ENCODE assay signal across 25 mouse cellular contexts in genomic region chr3:115649338-115650117, GRCm38 (mm10).
DNase-seq lines count a peak whose midpoint lies in the region; ATAC-seq and TF ChIP-seq lines count a peak whose summit lies in the region.
"Had no signal": no experiment of that assay in that cellular context is flagged by ENCODE, and none has a peak within 500 bp of the region (broad histone marks: within the 10 kb centered on the region; RNA-seq: fewer than 3 reads in every experiment).

No protein-coding gene starts in this region.

- H3K4me3 ChIP-seq in embryonic facial prominence, embryonic 13.5 days: no peak overlapping the region
- H3K4me3 ChIP-seq in embryonic facial prominence, embryonic 10.5 days: no peak overlapping the region
- no peak overlapping the region for H3K4me3 ChIP-seq in lung, embryonic 15.5 days
- no peak overlapping the region for H3K4me3 ChIP-seq in limb, embryonic 13.5 days
- no peak overlapping the region for H3K4me3 ChIP-seq in myocyte
- H3K4me3 ChIP-seq: heart, embryonic 12.5 days; hindbrain, embryonic 15.5 days; kidney, embryonic 15.5 days; megakaryocyte, embryonic 14.5 days; neural tube, embryonic 15.5 days had no signal

- no peak for TF ChIP-seq POLR2A in myocyte (IDR thresholded peaks at IDR 0.05; ENCODE audit: insufficient read length, low read depth)

- H3K4me2 ChIP-seq in embryonic facial prominence, embryonic 13.5 days: no peak overlapping the region; the same call in 1 of the 2 replicates
- H3K4me2 ChIP-seq in lung, embryonic 15.5 days: no peak overlapping the region
- no peak overlapping the region for H3K4me2 ChIP-seq in limb, embryonic 13.5 days (replicated peaks)
- peak overlapping the region; percentile 57 for H3K4me2 ChIP-seq in myocyte (ENCODE audit: low read depth)
- H3K4me2 ChIP-seq: heart, embryonic 12.5 days; hindbrain, embryonic 15.5 days; kidney, embryonic 15.5 days; neural tube, embryonic 15.5 days had no signal

- H3K27me3 ChIP-seq in embryonic facial prominence, embryonic 13.5 days: no peaks in the 10 kb centered on the region
- H3K27me3 ChIP-seq in embryonic facial prominence, embryonic 10.5 days (replicated peaks; ENCODE audit: low read depth, poor library complexity, severe bottlenecking): no peaks in the 10 kb centered on the region
- no peaks in the 10 kb centered on the region for H3K27me3 ChIP-seq in lung, embryonic 15.5 days
- H3K27me3 ChIP-seq in limb, embryonic 13.5 days: no peaks in the 10 kb centered on the region
- H3K27me3 ChIP-seq in myocyte (ENCODE audit: control insufficient read depth, insufficient read depth, insufficient read length): no peaks in the 10 kb centered on the region
- H3K27me3 ChIP-seq: heart, embryonic 12.5 days; hindbrain, embryonic 15.5 days; kidney, embryonic 15.5 days; megakaryocyte, embryonic 14.5 days; neural tube, embryonic 15.5 days had no signal

- H3K9ac ChIP-seq in embryonic facial prominence, embryonic 13.5 days: no peak overlapping the region
- no peak overlapping the region for H3K9ac ChIP-seq in lung, embryonic 15.5 days
- no peak overlapping the region for H3K9ac ChIP-seq in limb, embryonic 13.5 days
- H3K9ac ChIP-seq: forebrain, postnatal 0 days; heart, embryonic 12.5 days; hindbrain, embryonic 15.5 days; kidney, embryonic 15.5 days; liver, embryonic 14.5 days; neural tube, embryonic 15.5 days had no signal

- no peak overlapping the region for H3K27ac ChIP-seq in embryonic facial prominence, embryonic 13.5 days
- no peak overlapping the region for H3K27ac ChIP-seq in embryonic facial prominence, embryonic 10.5 days (replicated peaks)
- no peak overlapping the region for H3K27ac ChIP-seq in lung, embryonic 15.5 days
- no peak overlapping the region for H3K27ac ChIP-seq in limb, embryonic 13.5 days
- H3K27ac ChIP-seq: hindbrain, embryonic 15.5 days; kidney, embryonic 15.5 days; liver, embryonic 14.5 days; neural tube, embryonic 15.5 days had no signal

- no peak for DNase-seq in embryonic facial prominence, embryonic 10.5 days (ENCODE audit: low spot score)
- DNase-seq in lung, adult 18-20 months: no peak
- DNase-seq in natural killer cell, adult 2 months (ENCODE audit: low spot score in 2 of 2): no peak
- DNase-seq in gastrocnemius, postnatal 4 days (ENCODE audit: low spot score in 2 of 2): no peak
- DNase-seq: cerebellum, adult 2 months; forebrain, postnatal 0 days; gastrocnemius, postnatal 36 days; heart, postnatal 36 days; left cerebral cortex, postnatal 4 days; midbrain, embryonic 14.5 days; right cerebral cortex, postnatal 14 days; spleen, adult 18-20 months; thymus, postnatal 36 days had no signal

- WGBS in embryonic facial prominence, embryonic 13.5 days: 24% methylated on average over 3 of the region's 3 CpGs
- 63% methylated on average over 3 of the region's 3 CpGs for WGBS in embryonic facial prominence, embryonic 10.5 days
- 43% methylated on average over 3 of the region's 3 CpGs for WGBS in lung, embryonic 15.5 days
- WGBS in limb, embryonic 13.5 days: 41% methylated on average over 3 of the region's 3 CpGs

- H3K4me1 ChIP-seq in embryonic facial prominence, embryonic 13.5 days: peaks cover 5% of the 10 kb centered on the region; the same call in 1 of the 2 replicates
- peaks cover 9% of the 10 kb centered on the region for H3K4me1 ChIP-seq in embryonic facial prominence, embryonic 10.5 days
- H3K4me1 ChIP-seq in lung, embryonic 15.5 days: no peaks in the 10 kb centered on the region
- H3K4me1 ChIP-seq in limb, embryonic 13.5 days: no peaks in the 10 kb centered on the region; the same call in 1 of the 2 replicates
- H3K4me1 ChIP-seq: hindbrain, embryonic 15.5 days had no signal

- H3K79me2 ChIP-seq in myocyte (ENCODE audit: control insufficient read depth, insufficient read depth): no peaks in the 10 kb centered on the region

- H3K36me3 ChIP-seq in embryonic facial prominence, embryonic 13.5 days: no peaks in the 10 kb centered on the region
- no peaks in the 10 kb centered on the region for H3K36me3 ChIP-seq in embryonic facial prominence, embryonic 10.5 days (replicated peaks)
- no peaks in the 10 kb centered on the region for H3K36me3 ChIP-seq in lung, embryonic 15.5 days
- H3K36me3 ChIP-seq in limb, embryonic 13.5 days: no peaks in the 10 kb centered on the region
- H3K36me3 ChIP-seq in myocyte (ENCODE audit: control insufficient read depth, insufficient read depth): no peaks in the 10 kb centered on the region
- H3K36me3 ChIP-seq: G1E; heart, embryonic 12.5 days; hindbrain, embryonic 15.5 days; kidney, embryonic 15.5 days; neural tube, embryonic 15.5 days had no signal

- H3K9me3 ChIP-seq in embryonic facial prominence, embryonic 13.5 days: no peaks in the 10 kb centered on the region
- no peaks in the 10 kb centered on the region for H3K9me3 ChIP-seq in embryonic facial prominence, embryonic 10.5 days
- H3K9me3 ChIP-seq in lung, embryonic 15.5 days: no peaks in the 10 kb centered on the region
- H3K9me3 ChIP-seq in limb, embryonic 13.5 days: no peaks in the 10 kb centered on the region
- H3K9me3 ChIP-seq: G1E; heart, embryonic 12.5 days; hindbrain, embryonic 15.5 days; kidney, embryonic 15.5 days; megakaryocyte, embryonic 14.5 days; neural tube, embryonic 15.5 days had no signal

- no peak overlapping the region for H3ac ChIP-seq in myocyte (ENCODE audit: control insufficient read depth, insufficient read length)

- 0 out of 2 replicates have a peak, but pooled peaks have one; percentile 15 for ATAC-seq in embryonic facial prominence, embryonic 13.5 days (ENCODE audit: insufficient number of reproducible peaks, insufficient read depth, low FRiP score, low TSS enrichment, low read depth)
- ATAC-seq in lung, embryonic 15.5 days (ENCODE audit: borderline replicate concordance, extremely low read depth, low FRiP score, low TSS enrichment): 0 out of 2 replicates have a peak, but pooled peaks have one; percentile 23
- ATAC-seq in limb, embryonic 13.5 days (ENCODE audit: low FRiP score, low read depth): peak; percentile 44; the same call in 1 of the 2 replicates
- ATAC-seq: forebrain, postnatal 0 days; intestine, embryonic 16.5 days had no signal

TF ChIP-seq in myocyte, 11 proteins besides CTCF, POLR2A, EP300 and RAD21:
- TF ChIP-seq SRF (IDR thresholded peaks at IDR 0.05; ENCODE audit: control insufficient read depth, insufficient read length, low read depth) (no peak), MYOG (IDR thresholded peaks at IDR 0.05; ENCODE audit: control insufficient read depth in 1 of 3, insufficient read depth in 1 of 3, insufficient read length in 2 of 3, low read depth in 2 of 3) (peak in 1 of 3 experiments; percentile 31), MYOD1 (IDR thresholded peaks at IDR 0.05; ENCODE audit: control insufficient read depth in 1 of 3, insufficient read length in 2 of 3, low read depth in 2 of 3) (peak in 2 of 3 experiments; percentile 28 to 63), POLR2AphosphoS2 (IDR thresholded peaks at IDR 0.05; ENCODE audit: insufficient read length, low read depth) (no peak), CEBPB (IDR thresholded peaks at IDR 0.05; ENCODE audit: insufficient read depth, poor library complexity, severe bottlenecking) (peak; percentile 67; the same call in 1 of the 2 replicates)
